Mouse (Mus musculus): ENCODE measurements around the gene Ube2i. TPM values are rescaled to one million over a fixed set of nuclear protein-coding genes. Genes with fewer than 3 reads are reported as not detected.
"Not testable (repeated sequence)": the region's sequence is repeated elsewhere in the genome, so short reads cannot be mapped to it uniquely, and the experiment has no call there.

Gene Ube2i
- polyA plus RNA-seq, 1 experiment from 2014 or later, result 512 TPM

DNA sequence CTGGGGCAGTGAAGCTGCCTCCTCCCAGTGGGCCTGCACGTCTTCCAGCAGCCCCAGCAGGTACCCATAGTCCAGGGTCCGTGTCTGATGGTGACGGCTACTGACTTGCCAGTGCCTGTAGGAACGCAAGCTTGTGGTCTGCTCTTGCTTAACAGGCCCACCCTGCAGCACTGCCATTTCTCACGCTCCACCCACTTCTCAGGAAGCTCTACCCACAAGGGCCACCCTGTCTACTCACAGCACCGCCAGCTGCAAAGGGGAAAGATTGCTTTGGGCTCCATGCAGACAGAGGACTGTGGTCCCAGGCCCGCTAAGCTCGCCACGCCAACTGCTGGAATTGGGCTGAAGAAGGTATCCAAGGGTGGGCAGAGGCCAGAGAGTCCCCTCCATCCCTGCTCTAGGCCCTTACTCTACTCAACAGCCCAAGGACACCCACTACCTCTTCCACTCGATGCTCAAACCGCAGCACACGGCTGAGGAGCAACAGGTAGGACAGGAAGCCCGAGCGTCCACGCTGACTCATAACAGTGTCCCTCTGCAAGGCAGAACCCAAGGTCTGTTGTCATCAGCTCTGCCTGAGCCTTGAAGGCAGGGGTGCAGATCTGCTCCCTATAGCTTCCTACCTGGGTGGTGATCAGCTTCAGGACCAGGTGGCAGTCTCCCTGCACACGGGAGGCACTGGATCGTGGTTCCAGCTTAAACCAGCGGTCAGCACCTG is 26.2 kb downstream of the Ube2i start:
- no peak overlapping the region for H3K9ac ChIP-seq
- no peak for ATAC-seq (replicated peaks)
- H3K9me3 ChIP-seq, result no peaks in the 10 kb centered on the region
- no peaks in the 10 kb centered on the region for H3K27me3 ChIP-seq (replicated peaks)
- WGBS, result 81% methylated on average over 18 of the region's 18 CpGs
- H3K27ac ChIP-seq, result no peak overlapping the region
- no peak overlapping the region for H3K4me2 ChIP-seq
- no peak overlapping the region for H3K4me3 ChIP-seq
- H3K4me1 ChIP-seq, result peaks cover 19% of the 10 kb centered on the region
- peaks cover 7% of the 10 kb centered on the region; the same call in 1 of the 2 replicates for H3K36me3 ChIP-seq (replicated peaks)

GRCm38 (mm10) chr17:25244239-25244638 is 30.2 kb downstream of the Ube2i start:
- no peaks in the 10 kb centered on the region for H3K9me3 ChIP-seq
- H3K4me1 ChIP-seq, result peaks cover 15% of the 10 kb centered on the region
- H3K27ac ChIP-seq, result no peak overlapping the region
- H3K4me3 ChIP-seq, result no peak overlapping the region
- peaks cover 15% of the 10 kb centered on the region; the same call in 1 of the 2 replicates for H3K36me3 ChIP-seq (replicated peaks)
- H3K4me2 ChIP-seq, result no peak overlapping the region
- no peak for ATAC-seq (replicated peaks)
- H3K9ac ChIP-seq, result no peak overlapping the region
- no peaks in the 10 kb centered on the region for H3K27me3 ChIP-seq (replicated peaks)
- 88% methylated on average over 16 of the region's 16 CpGs for WGBS

- Histone ChIP-seq H3K27me3 (replicated peaks) (no peaks in the 10 kb centered on the region), H3K27ac (no peak overlapping the region), H3K4me3 (no peak overlapping the region), H3K36me3 (replicated peaks) (peaks cover 15% of the 10 kb centered on the region; the same call in 1 of the 2 replicates), H3K9me3 (no peaks in the 10 kb centered on the region), H3K4me1 (peaks cover 20% of the 10 kb centered on the region), H3K9ac (no peak overlapping the region), H3K4me2 (no peak overlapping the region)
- ATAC-seq (replicated peaks), result no peak
- 92% methylated on average over 11 of the region's 11 CpGs for WGBS
Measured at GRCm38 (mm10) chr17:25243131-25243780, 31.2 kb downstream of the Ube2i start.

- H3K4me1 ChIP-seq, result peaks cover 20% of the 10 kb centered on the region
- H3K4me3 ChIP-seq, result peak within 1 kb of the TSS; percentile 97
- no peaks in the 10 kb centered on the region for H3K9me3 ChIP-seq
- H3K27ac ChIP-seq, result peak within 1 kb of the TSS; percentile 76
- peak within 1 kb of the TSS; percentile 86 for H3K4me2 ChIP-seq
- peak within 1 kb of the TSS; percentile 96 for H3K9ac ChIP-seq
- peak; percentile 85 for ATAC-seq (replicated peaks)
- WGBS, result under 1% methylated on average over 80 of the region's 80 CpGs
- peaks cover 25% of the 10 kb centered on the region; the same call in 1 of the 2 replicates for H3K36me3 ChIP-seq (replicated peaks)
- no peaks in the 10 kb centered on the region for H3K27me3 ChIP-seq (replicated peaks)
Measured at GRCm38 (mm10) chr17:25239695-25240636, 34.5 kb downstream of the Ube2i start, which contains the start of the genes Gnptg and Tsr3. TSS of gene Gnptg (minus strand) at chr17:25240124. TSS of gene Tsr3 (plus strand) at chr17:25240170.

GRCm38 (mm10) chr17:25235635-25236034 is 38.8 kb downstream of the Ube2i start:
- Histone ChIP-seq H3K27ac (no peak overlapping the region), H3K27me3 (replicated peaks) (no peaks in the 10 kb centered on the region), H3K4me1 (peaks cover 9% of the 10 kb centered on the region), H3K9me3 (no peaks in the 10 kb centered on the region), H3K36me3 (replicated peaks) (peaks cover 26% of the 10 kb centered on the region; the same call in 1 of the 2 replicates), H3K4me3 (no peak overlapping the region), H3K9ac (no peak overlapping the region), H3K4me2 (no peak overlapping the region)
- 86% methylated on average over 9 of the region's 9 CpGs for WGBS
- ATAC-seq (replicated peaks), result no peak

DNA sequence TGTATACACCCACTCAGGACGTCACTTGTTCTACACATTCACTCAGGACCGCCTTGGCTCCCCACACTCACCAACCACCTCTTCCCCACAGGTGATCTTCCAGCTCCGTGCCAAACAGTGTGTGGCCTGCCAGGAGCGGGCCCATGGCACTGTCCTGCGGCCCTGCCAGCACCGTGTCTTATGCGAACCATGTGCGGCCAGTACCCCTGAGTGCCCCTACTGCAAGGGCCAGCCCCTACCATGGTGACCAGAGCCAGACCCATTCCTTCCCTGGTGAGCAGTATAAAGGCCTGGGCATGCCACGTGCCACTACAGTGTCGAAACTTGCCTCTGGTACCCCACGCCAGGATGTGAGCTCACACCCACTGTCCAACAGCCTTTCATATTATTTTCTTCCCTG is 42.8 kb downstream of the Ube2i start:
- not testable (repeated sequence) for H3K4me1 ChIP-seq; H3K4me2 ChIP-seq; H3K9me3 ChIP-seq; H3K27ac ChIP-seq; H3K4me3 ChIP-seq; H3K27me3 ChIP-seq (replicated peaks); H3K9ac ChIP-seq
- peaks cover 24% of the 10 kb centered on the region; the same call in 1 of the 2 replicates for H3K36me3 ChIP-seq (replicated peaks)
- peak; percentile 73 for ATAC-seq (replicated peaks)
- 97% methylated on average over 7 of the region's 11 CpGs for WGBS

DNA sequence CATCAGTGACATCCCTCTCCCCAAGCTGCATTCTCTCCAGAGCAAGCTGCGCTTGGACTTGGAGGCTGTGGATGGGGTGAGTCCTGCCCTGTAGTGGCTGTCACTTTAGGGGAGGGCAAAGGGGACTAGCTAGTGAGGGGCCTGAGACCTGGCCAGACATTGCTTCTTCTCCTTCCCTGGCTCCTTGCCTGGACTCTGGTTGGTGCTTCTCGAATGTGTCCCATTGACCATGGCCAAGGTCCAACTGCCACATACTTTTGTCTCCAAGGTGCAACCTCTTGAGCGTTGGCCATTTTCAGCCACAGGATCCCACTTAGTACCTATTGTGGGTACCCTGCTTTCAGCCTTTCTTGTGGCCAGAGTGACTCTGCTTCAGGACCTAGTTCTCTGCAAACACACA is 43.7 kb downstream of the Ube2i start:
- Histone ChIP-seq H3K4me3 (no peak overlapping the region), H3K9ac (no peak overlapping the region), H3K27ac (no peak overlapping the region), H3K9me3 (no peaks in the 10 kb centered on the region), H3K4me2 (no peak overlapping the region), H3K4me1 (no peaks in the 10 kb centered on the region), H3K36me3 (replicated peaks) (peaks cover 28% of the 10 kb centered on the region; the same call in 1 of the 2 replicates), H3K27me3 (replicated peaks) (no peaks in the 10 kb centered on the region)
- ATAC-seq (replicated peaks), result no peak
- 90% methylated on average over 3 of the region's 3 CpGs for WGBS

DNA sequence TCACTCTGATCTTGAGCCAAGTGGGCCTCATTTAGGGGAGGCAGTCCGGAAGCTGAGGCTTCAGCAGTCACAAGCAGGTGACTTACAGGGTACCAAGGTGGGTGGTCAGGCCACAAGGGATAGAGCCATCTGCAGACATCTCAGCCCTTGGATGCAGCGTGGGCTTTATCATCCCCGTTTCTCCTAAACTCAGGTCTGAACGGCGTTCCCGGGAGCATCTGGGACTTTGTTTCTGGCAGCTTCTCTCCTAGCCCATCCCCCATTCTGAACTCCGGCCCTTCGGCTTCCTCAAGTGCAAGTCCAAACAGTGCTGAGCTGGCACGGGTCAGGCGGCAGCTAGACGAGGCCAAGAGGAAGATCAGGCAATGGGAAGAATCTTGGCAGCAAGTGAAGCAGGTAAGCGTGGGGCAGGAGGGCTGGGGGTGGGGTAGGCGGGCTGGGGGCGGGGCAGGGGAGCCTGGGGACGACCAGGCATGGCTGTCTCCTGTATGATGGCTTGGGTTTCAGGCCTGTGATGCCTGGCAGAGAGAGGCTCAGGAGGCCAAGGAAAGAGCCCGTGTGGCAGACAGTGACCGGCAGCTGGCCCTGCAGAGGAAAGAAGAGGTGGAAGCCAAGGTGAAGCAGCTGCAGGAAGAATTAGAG is 44.3 kb downstream of the Ube2i start:
- not testable (repeated sequence) for H3K9me3 ChIP-seq; H3K4me2 ChIP-seq; H3K9ac ChIP-seq; H3K27ac ChIP-seq; H3K4me1 ChIP-seq; H3K27me3 ChIP-seq (replicated peaks); H3K4me3 ChIP-seq
- 83% methylated on average over 17 of the region's 17 CpGs for WGBS
- ATAC-seq (replicated peaks), result peak; percentile 66; the same call in 1 of the 2 replicates
- H3K36me3 ChIP-seq (replicated peaks), result peaks cover 24% of the 10 kb centered on the region; the same call in 1 of the 2 replicates

DNA sequence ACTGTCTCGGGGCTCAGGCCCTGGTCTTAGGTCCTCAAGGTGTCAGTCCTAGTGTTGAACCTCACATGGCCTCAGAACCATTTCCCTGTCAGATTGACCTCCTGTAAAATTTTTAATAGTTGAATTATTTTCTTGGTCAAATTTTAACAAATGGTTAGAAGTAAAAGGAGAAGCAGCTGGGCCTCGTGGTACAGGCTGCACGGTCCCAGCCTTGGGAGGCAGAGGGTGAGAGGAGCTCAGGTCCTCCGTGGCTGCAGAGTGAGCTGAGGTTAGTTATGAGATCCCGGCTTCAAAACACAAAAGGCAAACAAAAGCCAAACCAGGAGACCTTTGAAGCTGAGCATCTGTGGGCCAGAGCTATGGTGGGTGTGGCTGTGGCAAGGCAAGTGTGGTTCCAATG is 46.4 kb downstream of the Ube2i start:
- no peak for ATAC-seq (replicated peaks)
- Histone ChIP-seq H3K27me3 (replicated peaks) (no peaks in the 10 kb centered on the region), H3K36me3 (replicated peaks) (peaks cover 15% of the 10 kb centered on the region; the same call in 1 of the 2 replicates), H3K9me3 (no peaks in the 10 kb centered on the region), H3K4me2 (no peak overlapping the region), H3K27ac (no peak overlapping the region), H3K4me1 (peaks cover 4% of the 10 kb centered on the region), H3K9ac (no peak overlapping the region), H3K4me3 (no peak overlapping the region)
- 83% methylated on average over 5 of the region's 5 CpGs for WGBS

DNA sequence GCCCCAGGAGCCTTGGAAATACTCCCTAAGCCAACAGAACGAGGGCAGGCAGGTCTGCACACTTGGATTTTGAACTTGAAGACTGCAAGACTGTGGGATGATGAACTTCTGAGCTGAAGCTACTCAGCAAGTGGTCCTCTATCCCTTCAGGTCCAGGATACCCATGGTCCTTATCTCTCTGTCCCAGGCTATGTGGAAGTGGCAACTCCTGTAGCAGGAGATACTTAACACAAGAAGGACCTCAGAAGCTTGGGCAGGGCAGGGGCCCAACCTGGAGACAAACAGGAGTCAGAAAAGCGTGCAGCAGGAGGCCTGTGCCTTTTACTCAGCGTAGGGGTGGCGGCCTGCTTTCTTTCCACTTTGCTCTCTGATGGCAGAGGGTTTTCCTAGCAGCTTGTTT is 48.8 kb downstream of the Ube2i start:
- Histone ChIP-seq H3K36me3 (replicated peaks) (peaks cover 7% of the 10 kb centered on the region; the same call in 1 of the 2 replicates), H3K27me3 (replicated peaks) (no peaks in the 10 kb centered on the region), H3K9ac (no peak overlapping the region), H3K4me1 (peaks cover 22% of the 10 kb centered on the region), H3K4me2 (no peak overlapping the region), H3K27ac (no peak overlapping the region), H3K4me3 (no peak overlapping the region), H3K9me3 (no peaks in the 10 kb centered on the region)
- no peak for ATAC-seq (replicated peaks)
- WGBS, result 86% methylated on average over 4 of the region's 4 CpGs

- 87% methylated on average over 7 of the region's 7 CpGs for WGBS
- Histone ChIP-seq H3K27me3 (replicated peaks) (no peaks in the 10 kb centered on the region), H3K4me1 (peaks cover 22% of the 10 kb centered on the region), H3K4me3 (no peak overlapping the region), H3K9me3 (no peaks in the 10 kb centered on the region), H3K9ac (no peak overlapping the region), H3K36me3 (replicated peaks) (peaks cover 5% of the 10 kb centered on the region; the same call in 1 of the 2 replicates), H3K4me2 (no peak overlapping the region), H3K27ac (no peak overlapping the region)
- ATAC-seq (replicated peaks), result no peak
Measured at GRCm38 (mm10) chr17:25224586-25225222, 49.7 kb downstream of the Ube2i start.
